Mouse (Mus musculus): ENCODE data around the gene Faap24.

DNA sequence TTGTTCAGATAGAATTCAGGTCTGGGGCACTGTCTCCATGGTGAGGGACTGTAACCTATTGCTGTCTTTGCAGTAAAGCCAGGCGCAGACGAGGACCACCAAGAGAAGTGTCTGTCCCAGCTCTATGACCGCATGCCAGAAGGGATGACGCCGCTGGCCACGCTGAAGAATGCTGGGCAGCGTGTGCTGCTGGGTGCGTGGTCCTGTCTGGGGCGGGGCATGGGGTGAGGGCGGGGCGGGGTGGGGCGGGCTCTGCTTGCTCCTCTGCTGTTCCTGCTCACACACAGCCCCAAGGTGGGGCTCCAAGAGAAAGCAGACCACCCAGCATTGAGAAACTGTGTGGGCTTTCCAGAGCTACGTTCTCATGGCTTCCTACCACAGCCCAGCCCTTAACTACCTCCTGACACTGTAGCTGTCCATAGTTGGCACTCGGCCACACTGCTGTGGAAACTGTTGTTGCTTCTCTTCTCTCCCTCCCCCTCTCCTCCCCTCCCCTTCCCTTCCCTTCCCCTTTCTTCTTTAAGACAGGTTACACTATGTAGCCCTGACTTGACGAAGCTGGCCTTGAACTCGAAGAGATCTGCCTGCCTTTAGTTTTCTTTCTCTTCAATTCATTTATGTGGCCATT lies 17.0 kb downstream of the Faap24 start:
- no peak for TF ChIP-seq CTCF (IDR thresholded peaks at IDR 0.05; ENCODE audit: control insufficient read depth, insufficient read depth, insufficient read length)
- TF ChIP-seq MYOG (IDR thresholded peaks at IDR 0.05; ENCODE audit: control insufficient read depth, extremely low read depth, insufficient read length): no peak

Measured in C2C12 (cell line).